Mouse (Mus musculus): ENCODE data around the gene Inpp5b. TPM values are rescaled to one million over a fixed set of nuclear protein-coding genes. Genes with fewer than 3 reads are reported as not detected.
"Not testable (repeated sequence)": the region's sequence is repeated elsewhere in the genome, so short reads cannot be mapped to it uniquely, and the experiment has no call there.

Gene Inpp5b
- polyA plus RNA-seq, 1 experiment from 2014 or later = 29.7 TPM

- H3K27ac ChIP-seq = peak overlapping the region; percentile 20; the same call in 1 of the 2 replicates
- H3K4me1 ChIP-seq = peaks cover 41% of the 10 kb centered on the region
- H3K4me3 ChIP-seq = no peak overlapping the region
- H3K4me2 ChIP-seq (replicated peaks) = peak overlapping the region; percentile 38
- ATAC-seq (ENCODE audit: low FRiP score, low read depth) = no peak
- no peaks in the 10 kb centered on the region for H3K36me3 ChIP-seq
- H3K9me3 ChIP-seq = no peaks in the 10 kb centered on the region
- 0 out of 2 replicates have a peak overlapping the region, but pooled peaks have one; percentile 17 for H3K9ac ChIP-seq
- peaks cover 29% of the 10 kb centered on the region for H3K27me3 ChIP-seq (replicated peaks)
- WGBS = 6% methylated on average over 6 of the region's 6 CpGs
Measured at GRCm38 (mm10) chr4:124703881-124704796, 37.5 kb upstream of the Inpp5b start.

DNA sequence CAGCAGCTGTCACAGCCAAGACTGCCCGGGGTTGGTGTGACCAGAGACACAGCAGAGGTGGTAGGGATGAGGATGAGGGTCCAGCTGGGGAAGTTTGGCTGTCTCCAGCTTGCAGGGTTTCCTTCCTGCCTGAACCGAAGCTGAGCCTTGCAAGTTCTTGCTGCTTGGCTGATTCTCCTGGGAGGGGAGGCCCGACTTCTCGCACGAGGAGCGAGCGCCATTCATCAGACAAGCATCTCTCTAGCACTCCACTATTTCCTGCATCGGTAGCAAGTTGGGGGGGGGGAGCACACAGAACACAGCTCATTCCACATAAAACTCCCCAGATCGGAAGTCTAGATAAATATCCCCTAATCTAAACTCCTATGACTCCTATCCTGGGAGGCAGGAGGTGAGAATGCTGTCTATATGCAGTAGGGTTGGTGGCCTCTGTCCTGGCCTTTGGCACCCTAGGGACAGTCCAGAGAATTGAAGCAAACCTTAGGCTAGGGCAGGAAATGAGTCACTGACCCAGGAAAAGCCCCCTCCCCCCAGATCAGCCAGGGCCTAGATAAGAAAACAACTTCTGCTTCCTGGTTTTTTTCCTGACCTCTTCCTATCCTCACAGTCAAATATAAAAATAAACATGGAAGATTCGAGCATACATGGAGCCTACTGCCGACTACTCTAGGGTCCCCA is 36.7 kb upstream of the Inpp5b start:
- no peaks in the 10 kb centered on the region for H3K9me3 ChIP-seq
- ATAC-seq (ENCODE audit: low FRiP score, low read depth) = no peak
- H3K27ac ChIP-seq = peak overlapping the region; percentile 20; the same call in 1 of the 2 replicates
- H3K36me3 ChIP-seq = no peaks in the 10 kb centered on the region
- H3K4me3 ChIP-seq = no peak overlapping the region
- 0 out of 2 replicates have a peak overlapping the region, but pooled peaks have one; percentile 17 for H3K9ac ChIP-seq
- 29% methylated on average over 11 of the region's 11 CpGs for WGBS
- H3K27me3 ChIP-seq (replicated peaks) = peaks cover 37% of the 10 kb centered on the region
- H3K4me2 ChIP-seq (replicated peaks) = peak overlapping the region; percentile 38
- H3K4me1 ChIP-seq = peaks cover 47% of the 10 kb centered on the region

DNA sequence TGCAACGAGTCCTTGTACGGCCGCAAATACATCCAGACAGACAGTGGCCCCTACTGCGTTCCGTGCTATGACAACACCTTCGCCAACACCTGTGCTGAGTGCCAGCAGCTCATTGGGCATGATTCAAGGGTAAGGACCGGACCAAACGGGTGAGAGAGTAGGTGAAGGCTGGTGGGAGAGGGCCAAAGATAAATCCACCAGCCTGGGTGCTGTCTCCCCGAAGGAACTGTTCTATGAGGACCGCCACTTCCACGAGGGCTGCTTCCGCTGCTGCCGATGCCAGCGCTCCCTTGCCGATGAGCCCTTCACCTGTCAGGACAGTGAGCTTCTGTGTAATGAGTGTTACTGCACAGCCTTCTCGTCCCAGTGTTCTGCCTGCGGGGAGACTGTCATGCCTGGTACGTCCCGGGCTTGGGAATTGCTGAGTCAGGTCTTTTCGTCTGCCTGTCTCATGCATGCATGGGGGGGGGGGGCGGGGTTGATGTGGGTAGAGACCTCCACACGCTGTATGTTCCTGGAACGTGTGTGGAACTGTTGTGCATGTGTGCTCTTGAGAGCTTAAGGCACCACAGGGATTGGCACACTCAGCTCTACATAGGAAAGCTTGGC is 35.9 kb upstream of the Inpp5b start:
- Histone ChIP-seq H3K27me3 (replicated peaks) (peaks cover 33% of the 10 kb centered on the region), H3K36me3 (no peaks in the 10 kb centered on the region), H3K27ac (no peak overlapping the region), H3K9ac (no peak overlapping the region), H3K4me3 (no peak overlapping the region), H3K4me2 (replicated peaks) (no peak overlapping the region), H3K9me3 (no peaks in the 10 kb centered on the region), H3K4me1 (peaks cover 44% of the 10 kb centered on the region)
- WGBS = 88% methylated on average over 23 of the region's 23 CpGs
- ATAC-seq (ENCODE audit: low FRiP score, low read depth) = no peak

GRCm38 (mm10) chr4:124707381-124708199 is 34.1 kb upstream of the Inpp5b start:
- not testable (repeated sequence) for ATAC-seq (ENCODE audit: low FRiP score, low read depth); H3K9me3 ChIP-seq; H3K4me2 ChIP-seq (replicated peaks); H3K9ac ChIP-seq; H3K27ac ChIP-seq; H3K36me3 ChIP-seq; H3K4me3 ChIP-seq
- peaks cover 19% of the 10 kb centered on the region for H3K27me3 ChIP-seq (replicated peaks)
- 90% methylated on average over 25 of the region's 25 CpGs for WGBS
- peaks cover 30% of the 10 kb centered on the region for H3K4me1 ChIP-seq

DNA sequence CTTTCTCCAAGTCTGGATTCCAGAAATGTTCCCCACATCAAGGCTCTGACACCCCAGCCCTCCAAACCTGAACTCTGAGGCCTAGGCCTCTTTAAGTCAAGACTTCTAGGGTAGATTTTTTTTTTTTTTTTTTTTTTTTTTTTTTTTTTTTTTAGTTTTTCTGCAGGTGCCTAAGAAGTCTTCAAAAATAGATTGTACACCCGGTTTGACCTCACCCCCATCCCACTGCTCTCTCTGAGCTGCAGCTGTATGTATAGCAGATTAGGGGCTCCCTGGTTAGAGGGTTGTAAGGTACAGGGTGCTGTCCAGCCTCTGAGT is 33.5 kb upstream of the Inpp5b start:
- 30% methylated on average over 1 of the region's 1 CpGs for WGBS
- not testable (repeated sequence) for ATAC-seq (ENCODE audit: low FRiP score, low read depth); H3K27ac ChIP-seq; H3K4me3 ChIP-seq; H3K36me3 ChIP-seq; H3K9ac ChIP-seq; H3K9me3 ChIP-seq
- peaks cover 30% of the 10 kb centered on the region for H3K4me1 ChIP-seq
- peaks cover 19% of the 10 kb centered on the region for H3K27me3 ChIP-seq (replicated peaks)
- H3K4me2 ChIP-seq (replicated peaks) = peak overlapping the region; percentile 55; the same call in 1 of the 2 replicates

DNA sequence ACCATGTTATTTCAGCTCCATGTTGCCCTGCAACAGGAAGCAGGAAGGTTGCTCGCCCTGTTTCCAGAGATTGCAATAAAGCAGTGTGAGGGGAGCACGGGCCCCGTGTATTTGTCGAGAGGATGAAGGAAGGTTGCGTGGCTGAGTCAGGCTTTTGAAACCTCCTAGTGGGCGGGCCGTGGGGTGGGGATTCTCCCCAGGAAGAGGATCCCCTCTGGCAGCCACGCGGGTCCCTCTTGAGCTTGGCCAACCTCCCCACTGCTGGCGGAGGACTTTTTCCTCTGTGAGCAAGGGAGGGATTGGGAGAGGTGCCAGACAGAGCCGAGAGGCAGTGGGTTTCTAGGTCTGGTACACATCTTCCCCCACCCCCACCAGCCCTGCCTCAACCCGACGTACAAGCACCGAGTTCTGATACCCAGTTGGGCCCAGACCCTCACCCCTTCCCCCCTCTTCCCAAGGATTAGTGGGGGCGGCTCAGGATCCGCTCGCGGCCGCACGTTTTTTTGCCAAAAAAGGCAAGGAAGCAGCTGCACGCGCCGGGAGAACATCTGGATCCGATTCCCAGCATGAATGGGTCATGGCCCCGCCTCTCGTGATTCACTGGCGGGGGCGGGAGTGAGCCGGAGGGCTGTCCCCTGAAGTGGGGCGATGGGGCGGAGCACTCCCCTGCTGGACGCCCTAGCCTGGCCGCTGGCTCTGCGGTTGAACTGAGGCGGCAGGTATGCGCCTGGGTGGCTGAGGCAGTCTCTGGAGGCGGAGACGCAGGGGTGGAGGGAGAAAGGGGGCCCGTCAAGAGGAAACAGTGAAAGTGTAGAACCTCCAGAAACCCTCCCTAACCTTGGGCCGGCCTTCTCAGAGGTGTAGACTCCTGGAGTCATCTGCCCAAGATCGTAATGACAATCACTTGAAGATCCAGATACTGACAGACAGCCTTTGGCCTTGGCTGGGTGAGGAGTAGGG is 32.9 kb upstream of the Inpp5b start:
- H3K9ac ChIP-seq = no peak overlapping the region
- H3K36me3 ChIP-seq = no peaks in the 10 kb centered on the region
- ATAC-seq (ENCODE audit: low FRiP score, low read depth) = no peak
- H3K4me2 ChIP-seq (replicated peaks) = peak overlapping the region; percentile 55
- peaks cover 19% of the 10 kb centered on the region for H3K27me3 ChIP-seq (replicated peaks)
- 3% methylated on average over 41 of the region's 41 CpGs for WGBS
- no peaks in the 10 kb centered on the region for H3K9me3 ChIP-seq
- no peak overlapping the region for H3K27ac ChIP-seq
- H3K4me3 ChIP-seq = peak overlapping the region; percentile 27
- peaks cover 30% of the 10 kb centered on the region for H3K4me1 ChIP-seq

- Histone ChIP-seq H3K36me3 (no peaks in the 10 kb centered on the region), H3K4me1 (peaks cover 18% of the 10 kb centered on the region), H3K4me3 (0 out of 2 replicates have a peak overlapping the region, but pooled peaks have one; percentile 9), H3K9ac (no peak overlapping the region), H3K27me3 (replicated peaks) (peaks cover 19% of the 10 kb centered on the region), H3K27ac (no peak overlapping the region), H3K4me2 (replicated peaks) (peak overlapping the region; percentile 54), H3K9me3 (no peaks in the 10 kb centered on the region)
- 3% methylated on average over 18 of the region's 18 CpGs for WGBS
- no peak for ATAC-seq (ENCODE audit: low FRiP score, low read depth)
Measured at GRCm38 (mm10) chr4:124709961-124710446, 31.6 kb upstream of the Inpp5b start.

- peaks cover 24% of the 10 kb centered on the region for H3K4me1 ChIP-seq
- ATAC-seq (ENCODE audit: low FRiP score, low read depth) = no peak
Measured at GRCm38 (mm10) chr4:124710776-124711291, 30.8 kb upstream of the Inpp5b start.

DNA sequence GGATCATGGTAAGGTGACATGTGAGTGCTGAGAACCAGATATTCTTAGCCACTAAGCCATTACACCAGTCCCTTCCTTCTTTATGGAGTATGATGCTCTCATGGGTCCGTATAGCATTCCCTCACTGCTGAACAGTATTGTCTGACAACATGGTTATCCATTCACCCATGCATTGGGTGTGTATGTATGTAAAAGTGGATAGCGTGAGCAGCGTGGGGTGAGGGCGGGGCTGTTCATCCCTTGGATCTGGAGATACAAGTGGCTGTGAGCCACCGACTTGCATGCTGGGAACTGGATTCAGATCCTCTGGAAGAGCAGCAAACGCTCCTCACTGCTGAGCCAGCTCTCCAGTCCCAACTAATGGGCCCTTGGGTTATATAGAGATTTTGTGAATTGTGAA is 29.0 kb upstream of the Inpp5b start:
- WGBS = 83% methylated on average over 6 of the region's 6 CpGs
- H3K4me1 ChIP-seq = peaks cover 26% of the 10 kb centered on the region

More at GRCm38 (mm10) chr4:124710776-124711291, 30.8 kb upstream of the Inpp5b start:
- H3K4me2 ChIP-seq (replicated peaks) = no peak overlapping the region
- H3K9ac ChIP-seq = no peak overlapping the region
- WGBS = 9% methylated on average over 5 of the region's 5 CpGs
- H3K27me3 ChIP-seq (replicated peaks) = peaks cover 19% of the 10 kb centered on the region
- H3K9me3 ChIP-seq = no peaks in the 10 kb centered on the region
- peaks cover under 1% of the 10 kb centered on the region for H3K36me3 ChIP-seq
- H3K27ac ChIP-seq = no peak overlapping the region
- H3K4me3 ChIP-seq = no peak overlapping the region

GRCm38 (mm10) chr4:124713850-124714249 is 27.8 kb upstream of the Inpp5b start:
- Histone ChIP-seq H3K27me3 (replicated peaks) (peaks cover 14% of the 10 kb centered on the region), H3K4me1 (peaks cover 21% of the 10 kb centered on the region), H3K36me3 (peaks cover 22% of the 10 kb centered on the region)
- H3K27ac ChIP-seq; H3K4me2 ChIP-seq (replicated peaks); H3K9me3 ChIP-seq; ATAC-seq (ENCODE audit: low FRiP score, low read depth); H3K4me3 ChIP-seq; H3K9ac ChIP-seq: not testable (repeated sequence)
- 77% methylated on average over 5 of the region's 5 CpGs for WGBS

More for the DNA sequence above, 29.0 kb upstream of the Inpp5b start:
- Histone ChIP-seq H3K27ac (no peak overlapping the region), H3K9ac (no peak overlapping the region), H3K9me3 (no peaks in the 10 kb centered on the region), H3K4me2 (replicated peaks) (no peak overlapping the region), H3K27me3 (replicated peaks) (peaks cover 19% of the 10 kb centered on the region), H3K36me3 (peaks cover 11% of the 10 kb centered on the region), H3K4me3 (no peak overlapping the region)
- ATAC-seq (ENCODE audit: low FRiP score, low read depth) = no peak

All from neural tube, embryonic 12.5 days (tissue).